Mouse (Mus musculus): ENCODE measurements around the gene Metap2.

DNA sequence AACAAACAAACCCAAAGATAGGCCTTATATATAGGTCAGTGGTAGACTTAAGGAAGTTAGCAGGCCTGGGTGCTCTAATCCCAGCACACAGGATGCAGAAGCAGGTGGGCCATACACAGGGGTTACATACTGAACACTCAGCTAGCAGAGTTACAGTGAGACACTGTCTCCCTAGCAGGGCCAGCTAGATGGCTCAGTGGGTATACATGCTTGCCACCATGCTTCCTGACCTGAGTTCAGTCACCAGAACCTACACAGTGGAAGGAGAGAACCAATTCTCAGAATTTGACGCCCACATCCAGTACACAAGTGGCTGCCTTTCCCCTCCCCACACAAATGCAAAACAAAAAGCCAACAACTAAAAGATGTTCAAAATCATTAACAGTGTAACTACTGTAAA is 20.1 kb downstream of the Metap2 start:
- no peak for TF ChIP-seq MAFK (IDR thresholded peaks at IDR 0.05; ENCODE audit: insufficient read depth, low read depth, low read length)
- TF ChIP-seq HCFC1 (IDR thresholded peaks at IDR 0.05; ENCODE audit: borderline replicate concordance, insufficient read depth, low read length), result no peak
- TF ChIP-seq ZNF384 (IDR thresholded peaks at IDR 0.05; ENCODE audit: low read depth, low read length), result no peak
- TF ChIP-seq ZC3H11A (IDR thresholded peaks at IDR 0.05; ENCODE audit: borderline replicate concordance, low read depth, low read length), result no peak

Data from ES-E14 (cell line).